Mouse (Mus musculus) stomach, embryonic 16.5 days (tissue): ENCODE measurements around the gene Pigb. TPM values are rescaled to one million over a fixed set of nuclear protein-coding genes. Genes with fewer than 3 reads are reported as not detected.

Experiments
- ATAC-seq: fragments of 200-750 bp; cut with Nextera tagmentation; 2 replicates; pipeline ENCODE4 v1.8.0; 2017; ENCODE audit warnings: moderate number of reproducible peaks, moderate TSS enrichment; ENCODE audit not compliant: insufficient read depth, low FRiP score
- H3K27ac ChIP-seq: fragments of 300-500 bp; sonication (generic); 2 replicates; pipeline ENCODE4 v1.5.1; 2014; ENCODE audit warnings: low read length
- H3K27me3 ChIP-seq: fragments of 300-500 bp; sonication (generic); 2 replicates; pipeline ENCODE4 v1.6.1; 2014; ENCODE audit warnings: low read length, control low read depth, mixed read lengths; ENCODE audit not compliant: control insufficient read depth, insufficient read depth
- H3K36me3 ChIP-seq: fragments of 300-500 bp; sonication (generic); 2 replicates; pipeline ENCODE4 v1.6.1; 2014; ENCODE audit warnings: low read length; ENCODE audit not compliant: control insufficient read depth, insufficient read depth
- H3K4me1 ChIP-seq: fragments of 300-500 bp; sonication (generic); 2 replicates; pipeline ENCODE4 v1.6.1; 2014; ENCODE audit warnings: low read length, control low read depth, mixed read lengths; ENCODE audit not compliant: control insufficient read depth, insufficient read depth
- H3K4me2 ChIP-seq: fragments of 300-500 bp; sonication (generic); 2 replicates; pipeline ENCODE4 v1.6.1; 2014; ENCODE audit warnings: low read depth, low read length, mixed read lengths
- H3K4me3 ChIP-seq: fragments of 300-500 bp; sonication (generic); replicated peaks from 2 replicates; pipeline ENCODE4 v1.5.1; 2014; ENCODE audit warnings: mild to moderate bottlenecking, low read length
- H3K9ac ChIP-seq: fragments of 300-500 bp; sonication (generic); 2 replicates; pipeline ENCODE4 v1.6.1; 2014; ENCODE audit warnings: low read length
- H3K9me3 ChIP-seq: fragments of 300-500 bp; sonication (generic); replicated peaks from 2 replicates; pipeline ENCODE4 v1.6.1; 2016; ENCODE audit warnings: low read length, control low read depth; ENCODE audit not compliant: control insufficient read depth
- WGBS: fragments of 180-500 bp; shearing (Covaris S2); extraction: QIAGEN DNeasy Blood & Tissue Kit; methylation state at CpG from one replicate; pipeline ENCODE4 v1.1.7; 2014; 5-methylcytosine and 5-hydroxymethylcytosine counted together
- polyA plus RNA-seq: library from polyadenylated mRNA; unstranded; fragments of >200 nt; fragmentation: Nextera tagmentation; extraction: Ambion mirVana; gene quantifications from 2 replicates; pipeline ENCODE4 v1.2.1, GENCODE M21; 2015

Pigb gene
- polyA plus RNA-seq, 1 experiment from 2014 or later, result 15.6 TPM

GRCm38 (mm10) chr9:73005106-73005505, 35.1 kb downstream of the Pigb start:
- WGBS, result 83% methylated on average over 6 of the region's 6 CpGs
- H3K9me3 ChIP-seq, result no peaks in the 10 kb centered on the region
- no peaks in the 10 kb centered on the region for H3K27me3 ChIP-seq
- H3K4me3 ChIP-seq, result no peak overlapping the region
- no peak overlapping the region for H3K9ac ChIP-seq
- no peaks in the 10 kb centered on the region for H3K4me1 ChIP-seq
- H3K4me2 ChIP-seq, result no peak overlapping the region
- no peak for ATAC-seq
- no peak overlapping the region for H3K27ac ChIP-seq
- H3K36me3 ChIP-seq, result no peaks in the 10 kb centered on the region

- Histone ChIP-seq H3K36me3 (no peaks in the 10 kb centered on the region), H3K9ac (no peak overlapping the region), H3K4me2 (no peak overlapping the region), H3K27me3 (no peaks in the 10 kb centered on the region), H3K9me3 (no peaks in the 10 kb centered on the region), H3K4me3 (no peak overlapping the region), H3K27ac (no peak overlapping the region), H3K4me1 (no peaks in the 10 kb centered on the region)
- 82% methylated on average over 8 of the region's 8 CpGs for WGBS
- no peak for ATAC-seq
Observed at GRCm38 (mm10) chr9:73004076-73004475, 36.1 kb downstream of the Pigb start.

GRCm38 (mm10) chr9:73002177-73002576, 38.0 kb downstream of the Pigb start:
- H3K4me2 ChIP-seq, result no peak overlapping the region
- 51% methylated on average over 3 of the region's 3 CpGs for WGBS
- peak; percentile 25; the same call in 1 of the 2 replicates for ATAC-seq
- no peaks in the 10 kb centered on the region for H3K9me3 ChIP-seq
- no peak overlapping the region for H3K27ac ChIP-seq
- H3K27me3 ChIP-seq, result no peaks in the 10 kb centered on the region
- no peak overlapping the region for H3K9ac ChIP-seq
- H3K4me3 ChIP-seq, result no peak overlapping the region
- H3K4me1 ChIP-seq, result no peaks in the 10 kb centered on the region
- no peaks in the 10 kb centered on the region for H3K36me3 ChIP-seq

- no peaks in the 10 kb centered on the region for H3K36me3 ChIP-seq
- H3K4me3 ChIP-seq, result no peak overlapping the region
- no peak for ATAC-seq
- H3K27ac ChIP-seq, result no peak overlapping the region
- no peaks in the 10 kb centered on the region for H3K27me3 ChIP-seq
- H3K9me3 ChIP-seq, result no peaks in the 10 kb centered on the region
- H3K4me1 ChIP-seq, result no peaks in the 10 kb centered on the region
- 82% methylated on average over 13 of the region's 13 CpGs for WGBS
- no peak overlapping the region for H3K4me2 ChIP-seq
- no peak overlapping the region for H3K9ac ChIP-seq
Observed at GRCm38 (mm10) chr9:73001314-73002011, 38.7 kb downstream of the Pigb start.

- WGBS, result 64% methylated on average over 2 of the region's 2 CpGs
- no peak for ATAC-seq
- no peaks in the 10 kb centered on the region for H3K4me1 ChIP-seq
Observed at GRCm38 (mm10) chr9:73000487-73000886, 39.7 kb downstream of the Pigb start.

GRCm38 (mm10) chr9:72996806-72997205, 43.4 kb downstream of the Pigb start:
- Histone ChIP-seq H3K27me3 (no peaks in the 10 kb centered on the region), H3K4me2 (no peak overlapping the region), H3K9ac (no peak overlapping the region), H3K9me3 (no peaks in the 10 kb centered on the region), H3K4me3 (no peak overlapping the region), H3K36me3 (no peaks in the 10 kb centered on the region), H3K4me1 (no peaks in the 10 kb centered on the region), H3K27ac (no peak overlapping the region)
- WGBS, result 75% methylated on average over 7 of the region's 7 CpGs
- ATAC-seq, result no peak

More at GRCm38 (mm10) chr9:73000487-73000886, 39.7 kb downstream of the Pigb start:
- Histone ChIP-seq H3K9me3 (no peaks in the 10 kb centered on the region), H3K36me3 (no peaks in the 10 kb centered on the region), H3K9ac (no peak overlapping the region), H3K27ac (no peak overlapping the region), H3K4me2 (no peak overlapping the region), H3K27me3 (no peaks in the 10 kb centered on the region), H3K4me3 (no peak overlapping the region)

GRCm38 (mm10) chr9:72996167-72996566, 44.0 kb downstream of the Pigb start:
- Histone ChIP-seq H3K4me3 (no peak overlapping the region), H3K9me3 (no peaks in the 10 kb centered on the region), H3K27me3 (no peaks in the 10 kb centered on the region), H3K36me3 (no peaks in the 10 kb centered on the region), H3K4me1 (no peaks in the 10 kb centered on the region), H3K4me2 (no peak overlapping the region), H3K9ac (no peak overlapping the region), H3K27ac (no peak overlapping the region)
- ATAC-seq, result no peak

GRCm38 (mm10) chr9:72992576-72992975, 47.6 kb downstream of the Pigb start:
- no peaks in the 10 kb centered on the region for H3K9me3 ChIP-seq
- H3K36me3 ChIP-seq, result no peaks in the 10 kb centered on the region
- H3K27ac ChIP-seq, result no peak overlapping the region
- no peak overlapping the region for H3K4me2 ChIP-seq
- no peak overlapping the region for H3K9ac ChIP-seq
- no peaks in the 10 kb centered on the region for H3K27me3 ChIP-seq
- no peak for ATAC-seq
- H3K4me1 ChIP-seq, result no peaks in the 10 kb centered on the region
- 89% methylated on average over 5 of the region's 5 CpGs for WGBS
- no peak overlapping the region for H3K4me3 ChIP-seq

- no peaks in the 10 kb centered on the region for H3K27me3 ChIP-seq
- 89% methylated on average over 2 of the region's 2 CpGs for WGBS
- no peak overlapping the region for H3K4me3 ChIP-seq
- H3K27ac ChIP-seq, result no peak overlapping the region
- H3K9ac ChIP-seq, result no peak overlapping the region
- H3K9me3 ChIP-seq, result no peaks in the 10 kb centered on the region
- no peaks in the 10 kb centered on the region for H3K36me3 ChIP-seq
- peaks cover 2% of the 10 kb centered on the region for H3K4me1 ChIP-seq
- ATAC-seq, result no peak
- H3K4me2 ChIP-seq, result no peak overlapping the region
Observed at GRCm38 (mm10) chr9:72991420-72991819, 48.8 kb downstream of the Pigb start.
